Comparison of ENCODE assay signal across 19 mouse cellular contexts in genomic region chr7:129674558-129674957, GRCm38 (mm10).
DNase-seq lines count a peak whose midpoint lies in the region; ATAC-seq and TF ChIP-seq lines count a peak whose summit lies in the region.
"Had no signal": no experiment of that assay in that cellular context is flagged by ENCODE, and none has a peak within 500 bp of the region (broad histone marks: within the 10 kb centered on the region; RNA-seq: fewer than 3 reads in every experiment).

No protein-coding gene starts in this region.

- no peak for ATAC-seq in lung, embryonic 15.5 days (ENCODE audit: borderline replicate concordance, extremely low read depth, low FRiP score, low TSS enrichment)
- no peak for ATAC-seq in lung, postnatal 0 days
- ATAC-seq: forebrain, embryonic 16.5 days had no signal

- H3K4me3 ChIP-seq in lung, embryonic 15.5 days: no peak overlapping the region
- H3K4me3 ChIP-seq in lung, postnatal 0 days (ENCODE audit: low read depth, low read length): no peak overlapping the region
- H3K4me3 ChIP-seq: embryonic facial prominence, embryonic 13.5 days; embryonic facial prominence, embryonic 15.5 days; erythroblast, embryonic 14.5 days; forebrain, embryonic 10.5 days; forebrain, embryonic 12.5 days had no signal

- no peak for TF ChIP-seq CTCF in lung, postnatal 0 days (IDR thresholded peaks at IDR 0.05)

- H3K4me1 ChIP-seq in lung, embryonic 15.5 days: peaks cover 38% of the 10 kb centered on the region
- H3K4me1 ChIP-seq in lung, postnatal 0 days (ENCODE audit: insufficient read depth, low read depth, low read length): 0 out of 2 replicates have a peak, but pooled peaks cover 6% of the 10 kb centered on the region

- TF ChIP-seq EP300 in lung, postnatal 0 days (IDR thresholded peaks at IDR 0.05): 0 out of 2 replicates have a peak, but pooled peaks have one; percentile 25

- H3K9me3 ChIP-seq in lung, embryonic 15.5 days: no peaks in the 10 kb centered on the region
- H3K9me3 ChIP-seq in lung, postnatal 0 days (ENCODE audit: low read length): no peaks in the 10 kb centered on the region
- H3K9me3 ChIP-seq: embryonic facial prominence, embryonic 13.5 days; embryonic facial prominence, embryonic 15.5 days; forebrain, embryonic 10.5 days; forebrain, embryonic 12.5 days had no signal

- 67% methylated on average over 4 of the region's 4 CpGs for WGBS in lung, embryonic 15.5 days
- 48% methylated on average over 4 of the region's 4 CpGs for WGBS in lung, postnatal 0 days

- no peaks in the 10 kb centered on the region for H3K36me3 ChIP-seq in lung, embryonic 15.5 days
- no peaks in the 10 kb centered on the region for H3K36me3 ChIP-seq in lung, postnatal 0 days (ENCODE audit: insufficient read depth, low read length)
- H3K36me3 ChIP-seq: embryonic facial prominence, embryonic 13.5 days; embryonic facial prominence, embryonic 15.5 days; forebrain, embryonic 10.5 days; forebrain, embryonic 12.5 days had no signal

- H3K27ac ChIP-seq in lung, embryonic 15.5 days: peak overlapping the region; percentile 83
- 0 out of 2 replicates have a peak overlapping the region, but pooled peaks have one; percentile 9 for H3K27ac ChIP-seq in lung, postnatal 0 days (ENCODE audit: low read length)
- H3K27ac ChIP-seq: embryonic facial prominence, embryonic 13.5 days; embryonic facial prominence, embryonic 15.5 days; forebrain, embryonic 10.5 days; forebrain, embryonic 12.5 days had no signal

- no peak overlapping the region for H3K4me2 ChIP-seq in lung, embryonic 15.5 days
- no peak overlapping the region for H3K4me2 ChIP-seq in lung, postnatal 0 days (replicated peaks; ENCODE audit: low read depth, low read length)
- H3K4me2 ChIP-seq: embryonic facial prominence, embryonic 13.5 days; embryonic facial prominence, embryonic 15.5 days; forebrain, embryonic 12.5 days had no signal

- no peak overlapping the region for H3K9ac ChIP-seq in lung, embryonic 15.5 days
- no peak overlapping the region for H3K9ac ChIP-seq in lung, postnatal 0 days (replicated peaks; ENCODE audit: low read depth)
- H3K9ac ChIP-seq: embryonic facial prominence, embryonic 13.5 days; embryonic facial prominence, embryonic 15.5 days; forebrain, embryonic 12.5 days had no signal

- peak; percentile 29 to 38 for DNase-seq in cerebellum, postnatal 14 days
- no peak for DNase-seq in cerebellum, adult 9-10 months
- no peak for DNase-seq in lung, postnatal 25 days (ENCODE audit: low spot score)
- DNase-seq in lung, postnatal 0 days (ENCODE audit: low spot score): peak; percentile 61
- no peak for DNase-seq in lung, postnatal 10 days
- DNase-seq: adrenal gland, adult 2 months; adrenal gland, postnatal 10 days; adrenal gland, postnatal 25 days; cerebellum, adult 11 months; cerebellum, adult 18-20 months; cerebellum, adult 8-10 months; embryo, embryonic 11 days had no signal

- H3K27me3 ChIP-seq in lung, embryonic 15.5 days: no peaks in the 10 kb centered on the region
- H3K27me3 ChIP-seq in lung, postnatal 0 days (replicated peaks; ENCODE audit: insufficient read depth, low read length): no peaks in the 10 kb centered on the region
- H3K27me3 ChIP-seq: embryonic facial prominence, embryonic 13.5 days; embryonic facial prominence, embryonic 15.5 days had no signal

Comparison
In these comparisons a context has a peak if more than half of its experiments do, and no peak if none do; other contexts are left out.
1. DNase-seq: peak in cerebellum, postnatal 14 days (2 of 2) and lung, postnatal 0 days (single experiment); none in cerebellum, adult 9-10 months (single experiment), lung, postnatal 25 days (single experiment) and lung, postnatal 10 days (single experiment).